Mouse (Mus musculus): ENCODE measurements around the gene Igbp1b. TPM values are rescaled to one million over a fixed set of nuclear protein-coding genes. Genes with fewer than 3 reads are reported as not detected.

Igbp1b gene
- polyA plus RNA-seq (2012; rRNA removed) = not detected in 2 replicates

DNA sequence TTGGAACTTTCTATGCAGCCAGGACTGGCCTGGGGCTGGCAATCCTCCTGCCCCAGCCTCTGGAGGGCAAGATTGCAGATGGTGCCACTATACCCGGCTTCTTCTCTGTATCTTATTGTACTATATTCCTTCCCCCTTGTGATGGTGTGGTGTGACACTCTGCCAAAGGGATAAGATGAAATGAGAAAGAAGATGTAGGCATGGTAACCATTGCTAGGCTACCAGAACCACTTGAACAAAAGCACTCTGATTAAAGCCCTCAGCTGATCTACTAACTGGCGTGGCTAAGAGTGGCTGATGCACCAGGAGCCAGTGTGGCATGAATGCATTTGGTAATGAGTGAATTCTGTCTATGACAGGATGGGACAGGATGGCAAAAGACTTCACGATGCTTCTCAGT lies at the start of gene Igbp1b:
TSS of gene Igbp1b (minus strand) at position 29 of the 400 bp plus-strand sequence.

Other genes starting within 250 kb of the Igbp1b start
- not detected in 2 replicates for gene Lmo3, start 76.6 kb downstream of the Igbp1b start, polyA plus RNA-seq (2012; rRNA removed)